Mouse (Mus musculus) CH12.LX (cell line): ENCODE data around the gene Hoxa10. TPM values are rescaled to one million over a fixed set of nuclear protein-coding genes. Genes with fewer than 3 reads are reported as not detected.

Experiments
- DNase-seq: peaks from one replicate; pipeline ENCODE4 v3.0.0-alpha.2; 2013; ENCODE audit errors: extremely low read depth
- H3K27ac ChIP-seq: 2 replicates; pipeline ENCODE4 v1.5.1; 2012; ENCODE audit warnings: low read depth, mild to moderate bottlenecking, control low read depth, moderate library complexity; ENCODE audit not compliant: insufficient read depth
- H3K27me3 ChIP-seq: replicated peaks from 2 replicates; pipeline ENCODE3; 2012; ENCODE audit warnings: inconsistent platforms
- H3K36me3 ChIP-seq, 2 experiments: replicated peaks in 1 of 2; 2 replicates each; pipeline versions ENCODE3 to v1.6.1; 2012; ENCODE audit warnings: inconsistent platforms in 1 of 2, low read length in 1 of 2, mild to moderate bottlenecking in 1 of 2, mixed read lengths in 1 of 2, moderate library complexity in 1 of 2; ENCODE audit not compliant: control insufficient read depth in 1 of 2, insufficient read depth in 1 of 2
- H3K4me1 ChIP-seq, 2 experiments: 2 replicates each; pipeline ENCODE4 v1.6.1; 2012; ENCODE audit warnings: inconsistent platforms in 1 of 2, moderate library complexity in 1 of 2; ENCODE audit not compliant: insufficient read depth in 2 of 2, control insufficient read depth in 1 of 2
- H3K4me2 ChIP-seq: 2 replicates; pipeline ENCODE4 v1.6.1; 2012; ENCODE audit warnings: low read depth, mild to moderate bottlenecking, control low read depth; ENCODE audit not compliant: poor library complexity, insufficient read depth, severe bottlenecking
- H3K4me3 ChIP-seq, 3 experiments: fragments of 150-350 bp in 1 of 3; sonication (generic) in 1 of 3; replicated peaks in 1 of 3; 2 replicates each; pipeline versions ENCODE3 to v1.5.1; 2011 to 2012; ENCODE audit warnings: low read depth in 2 of 3, low read length in 2 of 3, mild to moderate bottlenecking in 2 of 3, moderate library complexity in 2 of 3, control low read depth in 1 of 3, improper control_type of control experiment in 1 of 3, inconsistent platforms in 1 of 3, mixed read lengths in 1 of 3; ENCODE audit not compliant: poor library complexity in 1 of 3
- H3K79me2 ChIP-seq: replicated peaks from 2 replicates; pipeline ENCODE4 v1.6.1; 2012; ENCODE audit warnings: mild to moderate bottlenecking, moderate library complexity; ENCODE audit not compliant: control insufficient read depth, poor library complexity, insufficient read depth, severe bottlenecking; ENCODE audit errors: extremely low read depth
- H3K9ac ChIP-seq: 2 replicates; pipeline ENCODE4 v1.6.1; 2012; ENCODE audit warnings: low read depth, mild to moderate bottlenecking, control low read depth, moderate library complexity; ENCODE audit not compliant: insufficient read depth
- H3K9me3 ChIP-seq: replicated peaks from 2 replicates; pipeline ENCODE3; 2012; ENCODE audit warnings: low read length, inconsistent platforms, mixed read lengths
- BHLHE40 ChIP-seq: IDR thresholded peaks from 2 replicates; pipeline ENCODE4 v1.6.1; 2011; ENCODE audit warnings: mild to moderate bottlenecking, low read depth, low read length, improper control_type of control experiment
- CHD2 ChIP-seq: IDR thresholded peaks from 2 replicates; pipeline ENCODE4 v1.6.1; 2011; ENCODE audit warnings: low read length, improper control_type of control experiment
- CTCF ChIP-seq, 2 experiments: IDR thresholded peaks in 1 of 2; conservative IDR thresholded peaks in 1 of 2; 2 replicates each; pipeline ENCODE4 v1.5.1; 2011 to 2012; ENCODE audit warnings: low read depth in 2 of 2, low read length in 2 of 2, improper control_type of control experiment in 1 of 2, inconsistent platforms in 1 of 2, mild to moderate bottlenecking in 1 of 2, moderate library complexity in 1 of 2
- ELF1 ChIP-seq: IDR thresholded peaks from 2 replicates; pipeline ENCODE4 v1.6.1; 2014; ENCODE audit warnings: low read depth, mild to moderate bottlenecking, inconsistent platforms, low read length, improper control_type of control experiment
- GABPA ChIP-seq: IDR thresholded peaks from 2 replicates; pipeline ENCODE4 v1.6.1; 2012; ENCODE audit warnings: low read depth, low read length, improper control_type of control experiment, inconsistent platforms; ENCODE audit not compliant: insufficient replicate concordance
- HCFC1 ChIP-seq: IDR thresholded peaks from 2 replicates; pipeline ENCODE4 v1.6.1; 2012; ENCODE audit warnings: low read depth, mild to moderate bottlenecking, inconsistent platforms, low read length, improper control_type of control experiment
- IRF4 ChIP-seq: IDR thresholded peaks from 2 replicates; pipeline ENCODE4 v1.6.1; 2014; ENCODE audit warnings: low read depth, mild to moderate bottlenecking, inconsistent platforms, low read length, improper control_type of control experiment
- JUN ChIP-seq: IDR thresholded peaks from 2 replicates; pipeline ENCODE4 v1.6.1; 2011; ENCODE audit warnings: low read depth, mild to moderate bottlenecking, low read length, improper control_type of control experiment, moderate library complexity; ENCODE audit not compliant: insufficient read depth
- JUND ChIP-seq: conservative IDR thresholded peaks from 2 replicates; pipeline ENCODE4 v1.6.1; 2011; ENCODE audit warnings: low read depth, low read length, improper control_type of control experiment
- MAFK ChIP-seq: IDR thresholded peaks from 2 replicates; pipeline ENCODE4 v1.6.1; 2011; ENCODE audit warnings: low read length, improper control_type of control experiment; ENCODE audit not compliant: insufficient replicate concordance
- MAZ ChIP-seq: IDR thresholded peaks from 2 replicates; pipeline ENCODE4 v1.6.1; 2012; ENCODE audit warnings: low read depth, mild to moderate bottlenecking, inconsistent platforms, low read length, improper control_type of control experiment, moderate library complexity
- MEF2A ChIP-seq: IDR thresholded peaks from 2 replicates; pipeline ENCODE4 v1.6.1; 2014; ENCODE audit warnings: low read depth, mild to moderate bottlenecking, inconsistent platforms, low read length, improper control_type of control experiment, borderline replicate concordance
- NELFE ChIP-seq: IDR thresholded peaks from 2 replicates; pipeline ENCODE4 v1.6.1; 2011; ENCODE audit warnings: low read depth, low read length, improper control_type of control experiment
- NRF1 ChIP-seq: IDR thresholded peaks from 2 replicates; pipeline ENCODE4 v1.6.1; 2014; ENCODE audit warnings: low read depth, mild to moderate bottlenecking, inconsistent platforms, low read length, improper control_type of control experiment, moderate library complexity
- POLR2A ChIP-seq: IDR thresholded peaks from 2 replicates; pipeline ENCODE4 v1.6.1; 2011; ENCODE audit warnings: low read depth, mild to moderate bottlenecking, improper control_type of control experiment, low read length
- RAD21 ChIP-seq: IDR thresholded peaks from 2 replicates; pipeline ENCODE4 v1.6.1; 2011; ENCODE audit warnings: low read depth, mild to moderate bottlenecking, low read length, improper control_type of control experiment, moderate library complexity
- SIN3A ChIP-seq: IDR thresholded peaks from 2 replicates; pipeline ENCODE4 v1.6.1; 2012; ENCODE audit warnings: low read length, improper control_type of control experiment, inconsistent platforms
- SMC3 ChIP-seq: IDR thresholded peaks from 2 replicates; pipeline ENCODE4 v1.6.1; 2011; ENCODE audit warnings: low read depth, low read length, improper control_type of control experiment
- TBP ChIP-seq: conservative IDR thresholded peaks from 2 replicates; pipeline ENCODE4 v1.6.1; 2011; ENCODE audit warnings: low read depth, low read length, improper control_type of control experiment
- TCF12 ChIP-seq: IDR thresholded peaks from 2 replicates; pipeline ENCODE4 v1.6.1; 2014; ENCODE audit warnings: low read depth, mild to moderate bottlenecking, inconsistent platforms, low read length, improper control_type of control experiment
- ZC3H11A ChIP-seq: IDR thresholded peaks from 2 replicates; pipeline ENCODE4 v1.6.1; 2012; ENCODE audit warnings: low read depth, mild to moderate bottlenecking, inconsistent platforms, low read length, improper control_type of control experiment
- ZKSCAN1 ChIP-seq: IDR thresholded peaks from 2 replicates; pipeline ENCODE4 v1.6.1; 2012; ENCODE audit warnings: low read depth, inconsistent platforms, low read length, improper control_type of control experiment, borderline replicate concordance
- dilution Hi-C: fragments of 300-500 bp; cut with MboI; formaldehyde crosslinking; loops from 2 replicates; pipeline ENCODE4 v1.14.3; 2020; ENCODE audit warnings: low sequenced_read_pairs; ENCODE audit not compliant: extremely low pct_unique_long_range_greater_than_20kb, extremely low pct_ligation_motif_present
- in situ Hi-C: fragments of 300-500 bp; cut with MboI; formaldehyde crosslinking; loops from 3 replicates; pipeline ENCODE4 v1.14.3; 2019; ENCODE audit warnings: low sequenced_read_pairs, low pct_ligation_motif_present, low pct_unique_long_range_greater_than_20kb, mixed read lengths
- polyA plus RNA-seq: library from polyadenylated mRNA; unstranded; fragments of >175 nt; gene quantifications from 2 replicates; pipeline ENCODE4 v1.2.1, GENCODE M21; 2012; ENCODE audit warnings: low read depth; ENCODE audit not compliant: insufficient read length
- total RNA-seq, 2 experiments: library from RNA; depleted of rRNA; stranded (reverse); fragments of 300-350 nt in 1 of 2; fragments of >200 nt in 1 of 2; gene quantifications; 2 replicates each; pipeline ENCODE4 v1.2.3; 2012 to 2014

The Hoxa10 gene
- total and polyA plus RNA-seq, 3 experiments = 5.2 to 14.5 (median 14.3) TPM

DNA sequence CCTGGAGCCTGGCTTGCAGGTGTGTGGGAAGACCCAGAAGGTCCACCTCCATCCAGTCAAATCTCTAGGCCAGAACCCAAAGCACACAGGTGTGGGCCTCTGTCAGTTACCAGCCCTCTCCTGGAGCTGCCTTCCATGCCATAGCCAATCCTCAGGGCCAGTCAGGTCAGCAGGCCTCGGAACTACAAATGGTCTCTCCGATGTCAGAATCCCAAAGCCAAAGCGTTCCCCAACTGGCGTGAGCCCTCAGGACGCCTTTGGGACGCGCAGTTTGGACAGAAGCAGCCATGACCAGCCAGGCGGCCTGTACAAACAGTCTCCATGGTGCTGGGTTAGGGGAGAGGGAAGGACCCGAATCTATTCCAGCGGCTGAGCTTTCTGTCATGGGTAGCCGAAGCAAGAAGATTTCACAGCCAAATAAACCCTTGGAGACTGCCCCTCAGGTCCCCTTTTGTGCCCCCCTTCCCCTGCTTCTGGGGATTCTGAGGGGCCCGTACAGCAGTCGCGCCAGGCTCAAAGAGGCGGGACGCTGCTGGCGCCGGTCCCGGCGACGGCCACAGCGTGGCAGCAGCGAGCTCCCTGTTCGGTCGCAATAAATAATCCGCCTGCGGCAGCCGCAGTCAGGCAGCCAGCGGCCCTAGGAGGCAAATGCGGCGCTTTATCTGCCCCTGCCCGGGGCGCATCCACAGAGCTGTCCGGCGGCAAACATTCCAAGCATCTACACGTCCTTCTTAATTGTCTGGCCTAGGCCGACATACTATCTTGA is 29.3 kb downstream of the Hoxa10 start:
- peak overlapping the region; percentile 59 for H3K4me2 ChIP-seq
- TF ChIP-seq HCFC1 = peak; percentile 17; the same call in 1 of the 2 replicates
- TF ChIP-seq NRF1 = 0 out of 2 replicates have a peak, but pooled peaks have one; percentile 27
- no peak for TF ChIP-seq JUN
- TF ChIP-seq ELF1 = 0 out of 2 replicates have a peak, but pooled peaks have one; percentile 11
- TF ChIP-seq NELFE = peak; percentile 61
- 0 out of 2 replicates have a peak, but pooled peaks have one; percentile 18 for TF ChIP-seq BHLHE40
- no peak for TF ChIP-seq ZKSCAN1
- TF ChIP-seq MEF2A = 0 out of 2 replicates have a peak, but pooled peaks have one; percentile 50
- no peak for TF ChIP-seq ZC3H11A
- TF ChIP-seq SMC3 = peak; percentile 60
- no peak for TF ChIP-seq JUND
- peak; percentile 46; the same call in 1 of the 2 replicates for TF ChIP-seq TCF12
- 0 out of 2 replicates have a peak, but pooled peaks have one; percentile 9 for TF ChIP-seq IRF4
- peak; percentile 55 for TF ChIP-seq POLR2A
- TF ChIP-seq CTCF (conservative IDR thresholded peaks at IDR 0.05 in 1 of 2, IDR thresholded peaks at IDR 0.05 in 1 of 2; ENCODE audit: low read depth in 2 of 2, low read length in 2 of 2) = peak in 1 of 2 experiments; percentile 76; a peak in 3 of 4 replicates
- TF ChIP-seq RAD21 = peak; percentile 26
- 0 out of 2 replicates have a peak, but pooled peaks have one; percentile 27 for TF ChIP-seq TBP
- TF ChIP-seq, all 38 proteins: peak for 13
- dilution Hi-C loops (no loop called here), in situ Hi-C loops (loop anchor here (10.0 to 25.0 kb wide), 2 partner anchors 199 to 347 kb away; partner anchors contain the start of gene Skap2)
- H3K36me3 ChIP-seq = peaks cover 1 to 15% of the 10 kb centered on the region in 2 experiments
- peak overlapping the region; percentile 58; the same call in 1 of the 2 replicates for H3K27ac ChIP-seq
- H3K4me1 ChIP-seq = peaks cover 4 to 17% of the 10 kb centered on the region in 2 experiments; a peak in 2 of 4 replicates
- peaks cover 26% of the 10 kb centered on the region for H3K9me3 ChIP-seq
- peak overlapping the region; percentile 52 to 57 (median 53) for H3K4me3 ChIP-seq
- peak; percentile 59 for DNase-seq
- H3K27me3 ChIP-seq = peaks cover 2% of the 10 kb centered on the region
- no peaks in the 10 kb centered on the region for H3K79me2 ChIP-seq
- peak overlapping the region; percentile 41 for H3K9ac ChIP-seq

DNA sequence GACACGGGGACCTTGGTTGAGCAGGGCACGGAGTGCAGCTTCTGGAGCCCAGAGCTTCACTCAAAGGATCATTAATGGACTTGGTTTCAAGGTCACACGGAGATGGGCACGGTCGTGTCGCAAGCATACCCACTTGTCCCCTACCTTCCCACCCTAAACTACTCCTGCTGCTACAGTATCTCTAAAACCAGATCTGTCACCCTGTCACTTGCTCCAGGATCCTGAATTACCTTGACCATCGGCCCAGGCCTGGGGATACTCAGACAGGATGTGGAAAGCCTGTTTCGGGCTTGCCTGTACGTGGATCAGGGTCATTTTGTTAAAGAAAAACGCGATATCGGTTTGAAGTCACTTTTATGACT is 31.0 kb downstream of the Hoxa10 start:
- no peak overlapping the region for H3K9ac ChIP-seq
- H3K27ac ChIP-seq = no peak overlapping the region
- H3K36me3 ChIP-seq = peaks cover 17 to 32% of the 10 kb centered on the region in 2 experiments
- H3K27me3 ChIP-seq = peaks cover 2% of the 10 kb centered on the region
- H3K4me3 ChIP-seq = no peak overlapping the region
- H3K79me2 ChIP-seq = no peaks in the 10 kb centered on the region
- no peak for DNase-seq
- in situ Hi-C loops = loop anchor here (10.0 to 25.0 kb wide), 2 partner anchors 197 to 345 kb away; partner anchors contain the start of gene Skap2
- peaks cover 41% of the 10 kb centered on the region for H3K9me3 ChIP-seq
- no peak overlapping the region for H3K4me2 ChIP-seq
- TF ChIP-seq POLR2A (no peak), GABPA (no peak), MAZ (no peak), CHD2 (no peak), SIN3A (no peak), CTCF (conservative IDR thresholded peaks at IDR 0.05 in 1 of 2, IDR thresholded peaks at IDR 0.05 in 1 of 2; ENCODE audit: low read depth in 2 of 2, low read length in 2 of 2) (no peak), MAFK (no peak)
- TF ChIP-seq, all 38 proteins: peak for 0
- dilution Hi-C loops = no loop called here
- H3K4me1 ChIP-seq = peaks cover 4 to 17% of the 10 kb centered on the region in 2 experiments; a peak in 2 of 4 replicates
